Mouse (Mus musculus) left cerebral cortex, adult 2 months (tissue): ENCODE measurements at regions not wholly inside any gene's neighbourhood (a gene's known extent, or its start where the extent isn't known, plus 50 kb on each side); places are given as distances from the start of the nearest gene placed in this dataset.

Experiments
- DNase-seq, 2 experiments: peaks; one replicate each; pipeline ENCODE4 v3.0.0; 2021 to 2022; ENCODE audit warnings: low spot score in 2 of 2, mixed read lengths in 1 of 2; ENCODE audit errors: extremely low spot score in 1 of 2
- H3K27ac ChIP-seq: fragments of 200-600 bp; 2 replicates; pipeline ENCODE4 v1.8.1; 2022
- H3K4me3 ChIP-seq: fragments of 200-600 bp; 2 replicates; pipeline ENCODE4 v1.8.1; 2022
- CTCF ChIP-seq: fragments of 200-600 bp; IDR thresholded peaks from 2 replicates; pipeline ENCODE4 v1.8.1; 2022; ENCODE audit warnings: antibody characterized with exemption, mild to moderate bottlenecking, moderate library complexity
- intact Hi-C: fragments of 180-260 bp; cut with DNase I; formaldehyde crosslinking; loops from one replicate; pipeline ENCODE4 v1.15.1; 2025

GRCm38 (mm10) chrX:56276348-56276747 is 63.7 kb upstream of the Gm773 start:
- Histone ChIP-seq H3K27ac (no peak overlapping the region), H3K4me3 (no peak overlapping the region)
- no peak; the same call in none of the 2 replicates for TF ChIP-seq CTCF
- intact Hi-C loops, result loop anchor here (10.0 kb wide), 1 partner anchor 208 kb away; no protein-coding TSS in a partner anchor
- peak in 1 of 2 experiments; percentile 16 for DNase-seq

DNA sequence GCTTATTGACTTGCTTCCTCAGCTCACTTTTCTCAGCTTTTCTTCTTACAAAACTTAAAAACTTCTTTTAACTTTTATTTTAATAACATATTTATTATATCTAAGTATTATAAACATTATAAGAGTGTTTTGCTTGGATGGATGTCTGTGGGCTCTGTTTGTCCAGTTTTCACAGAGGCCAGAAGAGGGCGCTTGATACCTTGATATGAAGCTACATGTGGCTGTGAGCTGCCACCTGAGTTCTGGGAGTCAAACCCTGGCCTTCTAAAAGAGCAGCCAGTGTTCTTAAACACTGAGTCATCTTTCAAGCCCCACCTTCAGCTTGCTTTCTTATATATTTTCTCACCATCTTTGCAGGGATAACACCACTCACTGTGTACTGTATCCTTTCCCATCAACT is 61.5 kb upstream of the Gm773 start:
- Histone ChIP-seq H3K4me3 (no peak overlapping the region), H3K27ac (no peak overlapping the region)
- DNase-seq, result peak; percentile 11 to 26
- TF ChIP-seq CTCF, result peak; percentile 57
- intact Hi-C loops, result loop anchor here (2.0 to 10.0 kb wide), 2 partner anchors 65 to 211 kb away; no protein-coding TSS in a partner anchor

- TF ChIP-seq CTCF, result no peak
- intact Hi-C loops, result loop anchor here (10.0 kb wide), 1 partner anchor 215 kb away; no protein-coding TSS in a partner anchor
- Histone ChIP-seq H3K27ac (no peak overlapping the region), H3K4me3 (no peak overlapping the region)
- DNase-seq, result peak; percentile 9 to 14
These were observed 57.0 kb upstream of the Gm773 start for GRCm38 (mm10) chrX:56269706-56270105.
